Mouse (Mus musculus): ENCODE measurements around the gene Angptl2.
A peak's percentile ranks its signal among the peaks of the same experiment; 100 is the strongest.

Gene Angptl2

GRCm38 (mm10) chr2:33215700-33216509 lies at the start of gene Angptl2:
Angptl2 (plus strand) TSS chr2:33216069.
- peak in 1 of 2 experiments; percentile 11 for DNase-seq (ENCODE audit: low spot score in 2 of 2)

- no peak for DNase-seq (ENCODE audit: low spot score in 2 of 2)
Observed at GRCm38 (mm10) chr2:33167060-33167459, 48.8 kb upstream of the Angptl2 start.

- DNase-seq (ENCODE audit: low spot score in 2 of 2) = no peak
Observed at GRCm38 (mm10) chr2:33169445-33169844, 46.4 kb upstream of the Angptl2 start.

- DNase-seq (ENCODE audit: low spot score in 2 of 2) = no peak
Observed at GRCm38 (mm10) chr2:33170777-33171565, 44.9 kb upstream of the Angptl2 start.

GRCm38 (mm10) chr2:33173126-33173525 lies 42.7 kb upstream of the Angptl2 start:
- no peak for DNase-seq (ENCODE audit: low spot score in 2 of 2)

GRCm38 (mm10) chr2:33173686-33174085 lies 42.2 kb upstream of the Angptl2 start:
- no peak for DNase-seq (ENCODE audit: low spot score in 2 of 2)

- no peak for DNase-seq (ENCODE audit: low spot score in 2 of 2)
Observed at GRCm38 (mm10) chr2:33176516-33176915, 39.4 kb upstream of the Angptl2 start.

- no peak for DNase-seq (ENCODE audit: low spot score in 2 of 2)
Observed at GRCm38 (mm10) chr2:33176921-33177320, 38.9 kb upstream of the Angptl2 start.

- no peak for DNase-seq (ENCODE audit: low spot score in 2 of 2)
Observed at GRCm38 (mm10) chr2:33177443-33178242, 38.2 kb upstream of the Angptl2 start.

GRCm38 (mm10) chr2:33178243-33178932 lies 37.5 kb upstream of the Angptl2 start:
- DNase-seq (ENCODE audit: low spot score in 2 of 2) = no peak

GRCm38 (mm10) chr2:33179171-33179929 lies 36.5 kb upstream of the Angptl2 start:
- no peak for DNase-seq (ENCODE audit: low spot score in 2 of 2)

- DNase-seq (ENCODE audit: low spot score in 2 of 2) = no peak
Observed at GRCm38 (mm10) chr2:33179930-33180630, 35.8 kb upstream of the Angptl2 start.

- no peak for DNase-seq (ENCODE audit: low spot score in 2 of 2)
Observed at GRCm38 (mm10) chr2:33183321-33183720, 32.5 kb upstream of the Angptl2 start.

- DNase-seq (ENCODE audit: low spot score in 2 of 2) = no peak
Observed at GRCm38 (mm10) chr2:33184641-33185040, 31.2 kb upstream of the Angptl2 start.

- no peak for DNase-seq (ENCODE audit: low spot score in 2 of 2)
Observed at GRCm38 (mm10) chr2:33185258-33185657, 30.6 kb upstream of the Angptl2 start.

GRCm38 (mm10) chr2:33186505-33186904 lies 29.4 kb upstream of the Angptl2 start:
- no peak for DNase-seq (ENCODE audit: low spot score in 2 of 2)

- no peak for DNase-seq (ENCODE audit: low spot score in 2 of 2)
Observed at GRCm38 (mm10) chr2:33187874-33188273, 28.0 kb upstream of the Angptl2 start.

GRCm38 (mm10) chr2:33188925-33189670 lies 26.8 kb upstream of the Angptl2 start:
- no peak for DNase-seq (ENCODE audit: low spot score in 2 of 2)

- no peak for DNase-seq (ENCODE audit: low spot score in 2 of 2)
Observed at GRCm38 (mm10) chr2:33189976-33190375, 25.9 kb upstream of the Angptl2 start.

All from natural killer cell, adult 2 months (primary cell).